Mouse (Mus musculus): ENCODE results near the gene Prpf40b.

DNA sequence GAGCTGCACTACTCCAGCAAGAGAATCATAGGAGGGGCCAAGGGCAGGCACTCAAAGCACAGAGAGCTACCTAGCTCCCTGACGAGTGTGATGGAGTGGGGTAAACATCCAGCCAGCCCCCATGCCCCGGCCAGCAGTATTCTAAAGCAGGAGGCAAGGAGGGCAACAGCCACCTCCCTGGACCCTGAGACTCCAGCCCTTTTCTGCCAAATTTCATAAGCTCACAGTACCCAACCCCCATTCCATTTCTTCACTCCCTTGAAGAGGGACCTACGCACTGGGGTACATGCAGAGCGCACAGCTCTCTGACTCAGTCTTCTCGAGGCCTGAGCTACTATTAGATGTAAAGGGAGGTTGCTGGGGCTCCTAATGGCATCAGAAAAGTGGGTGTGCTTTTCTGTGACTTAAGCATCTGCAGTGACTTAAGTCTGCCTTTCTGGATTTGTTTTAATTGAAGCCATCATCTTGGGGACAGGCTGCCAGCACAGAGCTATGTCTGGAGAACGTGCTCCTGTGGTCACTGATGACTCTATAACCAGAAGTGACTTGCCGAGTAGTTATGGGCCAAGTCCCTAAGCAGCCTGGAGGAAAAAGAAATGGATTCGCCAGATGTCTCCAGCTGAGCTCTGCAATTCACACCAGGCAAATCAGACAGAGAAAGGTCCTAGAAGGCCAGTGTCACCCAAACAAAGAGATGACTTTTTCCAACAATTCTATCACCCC is 49.4 kb downstream of the Prpf40b start:
- TF ChIP-seq CTCF (IDR thresholded peaks at IDR 0.05): no peak
- no peak for TF ChIP-seq EP300 (IDR thresholded peaks at IDR 0.05)
